Mouse (Mus musculus): ENCODE measurements around the gene Bcl7c. TPM values are rescaled to one million over a fixed set of nuclear protein-coding genes. Genes with fewer than 3 reads are reported as not detected.

The Bcl7c gene
- polyA plus RNA-seq, 1 experiment, result 69.0 TPM

DNA sequence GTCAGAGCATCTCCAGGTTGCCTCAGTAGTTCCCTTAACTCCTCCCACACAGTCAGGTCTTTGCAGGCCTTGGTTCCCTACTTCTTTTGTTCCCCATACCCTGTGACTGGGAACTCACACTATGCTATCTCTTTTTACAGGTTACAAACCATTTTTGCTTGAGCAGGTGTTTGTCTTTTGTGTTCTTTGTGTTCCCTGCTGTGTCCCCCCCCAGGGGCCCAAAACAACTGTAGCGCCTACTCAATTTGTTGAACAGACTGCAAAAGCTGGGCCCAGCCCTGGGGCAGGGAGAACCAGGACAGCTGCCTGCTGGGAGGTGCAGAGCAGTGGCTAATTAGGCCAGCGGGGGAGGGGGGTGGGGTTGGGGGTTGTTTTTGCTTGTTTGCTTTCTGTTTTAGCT, 90.8 kb downstream of the Bcl7c start:
- no peak overlapping the region for H3K4me3 ChIP-seq (ENCODE audit: control insufficient read depth, low read depth, low read length)
- no peaks in the 10 kb centered on the region for H3K27me3 ChIP-seq (ENCODE audit: control insufficient read depth, insufficient read depth, low read length)
- no peak overlapping the region for H3K27ac ChIP-seq (ENCODE audit: control insufficient read depth, insufficient read depth, low read depth, low read length)
- peaks cover 15% of the 10 kb centered on the region for H3K4me1 ChIP-seq (ENCODE audit: control insufficient read depth, insufficient read depth, low read length)
- no peak for TF ChIP-seq CTCF (IDR thresholded peaks at IDR 0.05; ENCODE audit: control insufficient read depth, insufficient read depth, insufficient replicate concordance, low read depth, low read length)
- TF ChIP-seq POLR2A (IDR thresholded peaks at IDR 0.05; ENCODE audit: control insufficient read depth, low read depth, low read length), result no peak
- no peaks in the 10 kb centered on the region for H3K36me3 ChIP-seq (ENCODE audit: control insufficient read depth, insufficient read depth, low read length)

DNA sequence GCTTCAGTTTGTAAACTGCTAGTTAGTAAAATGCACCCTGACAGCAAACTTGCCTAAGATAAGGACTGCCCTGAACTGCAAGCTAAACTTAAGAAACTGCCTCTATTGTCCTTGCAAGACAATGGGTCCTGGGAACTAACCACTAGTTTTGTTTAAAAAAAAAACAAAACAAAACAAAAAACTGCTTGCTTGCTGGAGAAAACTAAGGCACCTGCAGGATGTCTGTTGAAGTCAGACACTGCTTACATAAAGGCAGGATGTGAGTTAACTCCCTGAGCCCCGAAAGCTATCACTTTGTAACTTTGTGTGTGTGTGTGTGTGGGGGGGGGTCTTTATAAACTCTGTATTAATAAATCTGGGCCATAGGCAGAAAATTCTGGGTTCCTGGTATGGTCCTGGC, 91.9 kb downstream of the Bcl7c start:
- Histone ChIP-seq H3K4me1 (ENCODE audit: control insufficient read depth, insufficient read depth, low read length) (peaks cover 18% of the 10 kb centered on the region), H3K36me3 (ENCODE audit: control insufficient read depth, insufficient read depth, low read length) (no peaks in the 10 kb centered on the region), H3K27me3 (ENCODE audit: control insufficient read depth, insufficient read depth, low read length) (no peaks in the 10 kb centered on the region), H3K27ac (ENCODE audit: control insufficient read depth, insufficient read depth, low read depth, low read length) (no peak overlapping the region), H3K4me3 (ENCODE audit: control insufficient read depth, low read depth, low read length) (no peak overlapping the region)
- TF ChIP-seq POLR2A (IDR thresholded peaks at IDR 0.05; ENCODE audit: control insufficient read depth, low read depth, low read length), result no peak
- no peak for TF ChIP-seq CTCF (IDR thresholded peaks at IDR 0.05; ENCODE audit: control insufficient read depth, insufficient read depth, insufficient replicate concordance, low read depth, low read length)

DNA sequence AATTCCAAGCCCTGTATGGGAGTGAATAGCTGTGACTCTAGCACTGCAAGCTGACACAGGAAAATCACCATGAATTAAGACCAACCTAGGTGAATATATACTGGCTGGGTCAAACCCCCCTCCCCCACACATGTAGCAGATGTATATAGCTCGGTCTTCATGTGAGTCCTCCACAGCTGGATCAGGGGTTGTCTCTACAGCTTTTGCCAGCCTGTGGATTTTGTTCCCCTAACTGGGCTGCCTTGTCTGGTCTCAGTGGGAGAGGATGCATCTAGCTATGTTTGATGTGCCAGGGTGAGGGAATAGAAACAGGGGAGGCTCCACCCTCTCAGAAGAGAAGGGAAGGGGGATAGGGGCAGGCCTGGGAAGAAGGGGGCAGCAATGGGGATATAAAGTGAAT, 92.4 kb downstream of the Bcl7c start:
- peaks cover 24% of the 10 kb centered on the region for H3K4me1 ChIP-seq (ENCODE audit: control insufficient read depth, insufficient read depth, low read length)
- no peak overlapping the region for H3K27ac ChIP-seq (ENCODE audit: control insufficient read depth, insufficient read depth, low read depth, low read length)
- no peaks in the 10 kb centered on the region for H3K36me3 ChIP-seq (ENCODE audit: control insufficient read depth, insufficient read depth, low read length)
- H3K4me3 ChIP-seq (ENCODE audit: control insufficient read depth, low read depth, low read length), result peak overlapping the region; percentile 10; the same call in 1 of the 2 replicates
- TF ChIP-seq CTCF (IDR thresholded peaks at IDR 0.05; ENCODE audit: control insufficient read depth, insufficient read depth, insufficient replicate concordance, low read depth, low read length) (no peak), POLR2A (IDR thresholded peaks at IDR 0.05; ENCODE audit: control insufficient read depth, low read depth, low read length) (no peak)
- H3K27me3 ChIP-seq (ENCODE audit: control insufficient read depth, insufficient read depth, low read length), result no peaks in the 10 kb centered on the region

DNA sequence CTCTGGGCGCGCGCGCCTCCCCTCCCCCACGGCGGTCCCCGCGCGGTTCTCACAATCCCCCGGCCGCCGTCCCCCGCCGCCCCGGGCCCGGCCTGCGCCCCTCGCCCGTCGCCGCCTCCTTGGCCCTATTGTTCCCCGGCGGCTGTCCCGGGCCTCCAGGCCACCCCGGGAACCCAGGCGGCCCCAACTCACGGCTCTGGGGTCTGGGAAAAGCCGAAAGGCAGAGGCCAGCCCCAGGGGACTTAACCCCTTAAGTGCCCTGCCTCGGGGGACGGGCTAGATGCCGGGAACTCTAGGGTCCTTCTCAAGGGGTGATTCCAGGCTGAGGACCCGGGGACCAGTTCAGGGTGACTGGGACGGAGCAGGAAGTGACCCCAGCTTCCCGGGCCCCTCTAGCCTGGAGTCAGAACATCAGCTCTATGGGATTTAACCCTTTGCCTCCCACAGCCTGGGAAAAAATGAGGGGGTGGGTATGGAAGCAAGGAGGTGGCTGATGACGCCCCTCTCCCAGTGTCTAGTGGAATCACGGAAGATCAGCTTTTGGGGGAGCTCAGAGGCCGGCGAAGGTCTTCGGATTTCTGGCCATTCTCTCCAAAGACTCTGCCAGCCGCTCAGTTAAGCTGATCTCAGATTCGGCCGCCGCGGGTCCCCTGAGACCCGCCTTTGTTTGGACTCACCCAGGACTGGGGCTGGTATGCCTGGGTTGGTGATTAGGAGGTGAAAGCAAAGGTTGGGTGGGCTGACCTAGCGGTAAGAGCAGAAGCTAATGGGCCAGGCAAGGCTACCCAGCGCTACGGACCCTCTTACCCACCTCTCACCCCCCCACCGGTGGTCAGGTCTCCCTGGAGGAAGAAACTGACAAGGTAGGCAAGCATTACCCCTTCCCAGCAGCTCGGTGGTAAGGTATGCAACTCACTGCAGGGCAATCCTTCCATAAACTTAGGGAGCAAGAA, 93.6 kb downstream of the Bcl7c start, which contains the start of gene Zfp629:
Gene Zfp629 (minus strand): TSS at position 907 of the 953 bp plus-strand sequence.
- Histone ChIP-seq H3K27ac (ENCODE audit: control insufficient read depth, insufficient read depth, low read depth, low read length) (peak within 1 kb of the TSS; percentile 89), H3K36me3 (ENCODE audit: control insufficient read depth, insufficient read depth, low read length) (no peaks in the 10 kb centered on the region), H3K4me3 (ENCODE audit: control insufficient read depth, low read depth, low read length) (peak within 1 kb of the TSS; percentile 97), H3K4me1 (ENCODE audit: control insufficient read depth, insufficient read depth, low read length) (peaks cover 29% of the 10 kb centered on the region), H3K27me3 (ENCODE audit: control insufficient read depth, insufficient read depth, low read length) (no peaks in the 10 kb centered on the region)
- TF ChIP-seq CTCF (IDR thresholded peaks at IDR 0.05; ENCODE audit: control insufficient read depth, insufficient read depth, insufficient replicate concordance, low read depth, low read length) (no peak), POLR2A (IDR thresholded peaks at IDR 0.05; ENCODE audit: control insufficient read depth, low read depth, low read length) (no peak; the same call in none of the 2 replicates)

DNA sequence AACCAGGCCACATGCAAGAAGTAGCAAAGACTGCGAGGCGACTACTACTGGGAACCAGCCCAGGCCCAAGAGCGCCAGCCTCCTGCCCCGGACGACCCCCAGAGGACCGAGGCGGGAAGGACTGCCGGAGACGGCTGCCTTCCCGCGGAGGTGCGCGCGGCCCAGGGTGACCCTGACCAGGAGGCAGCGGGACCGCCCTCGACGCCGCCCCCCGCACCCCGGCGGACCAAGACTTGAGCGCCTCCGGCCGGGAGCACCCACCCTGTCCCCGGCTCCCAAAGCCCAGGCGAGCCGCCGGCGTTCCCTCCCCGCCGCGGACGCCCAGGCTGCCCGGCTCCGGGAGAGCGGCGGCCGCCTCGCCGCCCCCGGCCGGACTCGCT, 94.2 kb downstream of the Bcl7c start:
- Histone ChIP-seq H3K4me3 (ENCODE audit: control insufficient read depth, low read depth, low read length) (peak overlapping the region; percentile 97), H3K27ac (ENCODE audit: control insufficient read depth, insufficient read depth, low read depth, low read length) (no peak overlapping the region), H3K4me1 (ENCODE audit: control insufficient read depth, insufficient read depth, low read length) (peaks cover 29% of the 10 kb centered on the region), H3K27me3 (ENCODE audit: control insufficient read depth, insufficient read depth, low read length) (no peaks in the 10 kb centered on the region), H3K36me3 (ENCODE audit: control insufficient read depth, insufficient read depth, low read length) (no peaks in the 10 kb centered on the region)
- no peak for TF ChIP-seq POLR2A (IDR thresholded peaks at IDR 0.05; ENCODE audit: control insufficient read depth, low read depth, low read length)
- TF ChIP-seq CTCF (IDR thresholded peaks at IDR 0.05; ENCODE audit: control insufficient read depth, insufficient read depth, insufficient replicate concordance, low read depth, low read length), result no peak

DNA sequence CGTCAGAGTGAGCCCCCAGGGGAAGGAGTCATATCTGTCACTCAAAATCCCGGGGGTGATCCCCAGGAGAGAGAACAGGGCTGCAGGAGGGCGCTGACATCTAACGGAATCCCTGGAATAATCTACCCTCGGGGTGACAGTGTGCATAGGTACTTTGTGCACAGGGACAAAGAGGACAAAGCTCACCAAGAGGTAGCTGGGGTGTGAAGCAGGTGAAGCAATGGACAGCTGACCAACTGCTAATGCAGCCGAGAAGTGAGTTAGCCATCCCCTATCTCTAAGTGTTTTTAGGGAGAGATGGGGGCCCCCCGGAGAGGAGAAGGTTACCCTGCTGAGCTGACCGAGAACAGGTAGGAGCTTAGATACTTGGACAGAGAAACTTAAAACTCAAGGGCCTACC, 94.6 kb downstream of the Bcl7c start:
- H3K4me1 ChIP-seq (ENCODE audit: control insufficient read depth, insufficient read depth, low read length), result peaks cover 29% of the 10 kb centered on the region
- H3K36me3 ChIP-seq (ENCODE audit: control insufficient read depth, insufficient read depth, low read length), result no peaks in the 10 kb centered on the region
- H3K27me3 ChIP-seq (ENCODE audit: control insufficient read depth, insufficient read depth, low read length), result no peaks in the 10 kb centered on the region
- H3K27ac ChIP-seq (ENCODE audit: control insufficient read depth, insufficient read depth, low read depth, low read length), result no peak overlapping the region
- no peak for TF ChIP-seq POLR2A (IDR thresholded peaks at IDR 0.05; ENCODE audit: control insufficient read depth, low read depth, low read length)
- TF ChIP-seq CTCF (IDR thresholded peaks at IDR 0.05; ENCODE audit: control insufficient read depth, insufficient read depth, insufficient replicate concordance, low read depth, low read length), result no peak
- H3K4me3 ChIP-seq (ENCODE audit: control insufficient read depth, low read depth, low read length), result peak overlapping the region; percentile 97

DNA sequence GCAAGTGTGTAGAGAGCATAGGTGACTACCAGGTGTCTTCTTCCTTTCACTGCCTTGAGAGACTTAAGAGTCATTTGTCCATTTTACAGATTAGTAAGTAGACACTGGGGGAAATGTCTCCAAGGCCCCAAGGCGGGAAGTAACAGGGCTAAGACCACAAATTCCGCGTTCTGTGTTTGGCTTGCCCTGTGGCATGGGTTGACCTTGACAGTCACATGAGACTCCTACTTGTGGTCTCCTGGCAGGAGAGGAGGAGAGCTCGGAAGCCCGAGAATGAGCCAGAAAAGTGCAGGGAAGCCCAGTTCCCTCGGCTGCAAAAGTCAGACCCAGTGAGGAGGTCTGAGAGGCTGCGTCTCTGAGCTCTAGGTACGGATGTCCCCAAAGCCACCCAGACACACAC, 95.2 kb downstream of the Bcl7c start:
- Histone ChIP-seq H3K4me3 (ENCODE audit: control insufficient read depth, low read depth, low read length) (peak overlapping the region; percentile 97), H3K4me1 (ENCODE audit: control insufficient read depth, insufficient read depth, low read length) (peaks cover 29% of the 10 kb centered on the region), H3K27me3 (ENCODE audit: control insufficient read depth, insufficient read depth, low read length) (no peaks in the 10 kb centered on the region), H3K36me3 (ENCODE audit: control insufficient read depth, insufficient read depth, low read length) (no peaks in the 10 kb centered on the region), H3K27ac (ENCODE audit: control insufficient read depth, insufficient read depth, low read depth, low read length) (no peak overlapping the region)
- TF ChIP-seq CTCF (IDR thresholded peaks at IDR 0.05; ENCODE audit: control insufficient read depth, insufficient read depth, insufficient replicate concordance, low read depth, low read length) (no peak), POLR2A (IDR thresholded peaks at IDR 0.05; ENCODE audit: control insufficient read depth, low read depth, low read length) (no peak)

Data from testis, adult 2 months (tissue).